Mouse (Mus musculus): ENCODE measurements around the gene Prmt7.

The Prmt7 gene

DNA sequence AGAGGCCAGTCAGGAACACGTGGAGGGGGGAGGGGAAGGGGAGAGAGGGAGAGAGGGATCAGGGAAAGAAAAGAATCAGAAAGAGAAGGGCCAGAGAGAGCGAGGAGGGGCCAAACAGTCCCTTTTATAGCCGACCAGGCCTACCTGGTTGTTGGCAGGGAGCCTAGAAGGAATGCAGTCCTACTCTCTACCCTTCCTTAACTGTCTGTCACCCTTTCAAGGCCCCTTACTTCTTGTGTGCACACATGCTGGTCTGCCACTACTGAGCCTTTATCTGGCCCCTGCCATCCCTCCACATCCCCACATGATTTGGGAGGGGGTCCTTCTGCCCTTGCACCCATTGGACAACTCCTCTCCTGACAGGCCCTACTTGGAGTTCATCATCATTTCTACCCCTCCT, 78.0 kb downstream of the Prmt7 start:
- no peak for DNase-seq (ENCODE audit: low read depth, low spot score)

DNA sequence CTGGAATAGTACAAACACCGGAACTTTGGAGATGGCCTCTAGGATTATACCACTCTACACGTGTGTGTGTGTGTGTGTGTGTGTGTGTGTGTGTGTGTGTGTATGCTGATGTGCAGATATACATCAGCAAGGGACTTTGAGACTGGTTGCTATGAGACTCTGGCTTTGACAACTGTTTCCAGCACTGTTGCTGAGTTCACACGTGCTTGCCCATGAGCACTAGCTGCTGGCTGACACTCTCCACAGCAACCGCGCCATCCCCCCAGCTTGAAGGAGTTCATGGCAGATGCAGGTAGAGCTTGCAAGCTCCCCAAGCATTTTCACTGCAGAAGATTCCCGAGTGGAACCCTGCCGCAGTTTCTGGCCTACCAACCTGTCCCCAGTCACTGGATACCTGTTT, 78.7 kb downstream of the Prmt7 start:
- DNase-seq (ENCODE audit: low read depth, low spot score) = no peak

DNA sequence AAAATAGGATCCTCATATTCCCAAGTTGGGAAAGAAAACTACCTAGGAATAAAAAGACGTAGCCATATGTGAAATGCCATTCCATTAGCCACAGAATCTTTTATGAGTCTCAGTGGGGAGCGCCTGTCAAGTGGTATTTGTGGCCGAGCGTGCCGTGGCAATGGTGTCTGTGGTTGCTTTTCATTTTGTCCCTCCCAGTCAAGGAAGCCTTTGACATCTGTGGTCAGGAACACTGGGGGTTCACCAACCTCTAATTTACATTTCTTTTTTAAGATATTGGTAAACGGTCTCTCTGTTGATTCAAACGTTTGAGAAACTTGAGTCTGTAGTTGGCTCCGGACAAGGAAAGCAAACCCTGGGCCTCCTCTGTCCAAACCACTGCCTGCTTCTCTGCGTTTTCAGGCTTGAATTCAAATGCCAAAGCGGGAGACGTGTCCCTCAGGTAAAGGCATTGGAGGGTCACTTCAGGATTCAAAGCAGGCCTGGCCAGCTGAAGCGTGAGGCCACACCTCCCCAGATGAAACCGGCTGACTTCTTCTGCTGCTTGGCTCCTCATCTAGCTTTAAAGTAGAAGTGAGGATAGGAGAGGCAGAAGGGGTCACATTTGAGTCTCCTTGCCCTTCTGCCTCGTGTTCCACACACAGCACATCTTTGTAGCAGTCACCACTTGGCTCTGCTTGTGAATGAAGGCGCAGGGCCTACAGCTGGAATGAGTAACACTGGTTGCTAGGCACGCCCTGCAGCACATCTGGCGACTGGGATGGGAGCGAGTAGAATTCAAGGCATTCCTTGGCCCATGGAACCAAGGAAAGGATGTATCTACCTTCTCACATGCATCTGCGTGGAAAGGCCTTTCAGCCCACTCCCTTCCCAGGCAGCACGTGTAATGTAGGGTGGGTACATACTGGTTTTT, 82.0 kb downstream of the Prmt7 start:
- no peak for DNase-seq (ENCODE audit: low read depth, low spot score)

DNA sequence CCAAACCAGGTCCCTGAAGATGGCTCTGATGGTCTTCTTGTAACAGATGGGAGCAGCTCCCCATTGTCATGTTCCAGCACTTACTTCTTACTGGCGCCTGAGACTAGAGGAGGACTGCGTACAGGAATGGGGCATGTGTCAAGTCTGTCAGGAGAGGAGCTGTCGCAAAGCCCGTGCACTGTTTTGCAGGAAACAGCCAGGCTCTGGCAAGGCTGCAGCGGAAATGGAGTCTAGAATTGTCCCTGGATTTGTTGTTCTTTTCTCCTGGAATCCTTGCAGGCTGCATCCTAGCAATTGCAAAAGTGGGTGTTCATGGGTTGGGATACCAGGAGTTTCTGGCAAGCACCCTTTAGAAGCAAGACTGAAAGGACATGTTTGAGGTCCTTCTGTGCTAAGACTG, 87.5 kb downstream of the Prmt7 start:
- DNase-seq (ENCODE audit: low read depth, low spot score) = no peak

DNA sequence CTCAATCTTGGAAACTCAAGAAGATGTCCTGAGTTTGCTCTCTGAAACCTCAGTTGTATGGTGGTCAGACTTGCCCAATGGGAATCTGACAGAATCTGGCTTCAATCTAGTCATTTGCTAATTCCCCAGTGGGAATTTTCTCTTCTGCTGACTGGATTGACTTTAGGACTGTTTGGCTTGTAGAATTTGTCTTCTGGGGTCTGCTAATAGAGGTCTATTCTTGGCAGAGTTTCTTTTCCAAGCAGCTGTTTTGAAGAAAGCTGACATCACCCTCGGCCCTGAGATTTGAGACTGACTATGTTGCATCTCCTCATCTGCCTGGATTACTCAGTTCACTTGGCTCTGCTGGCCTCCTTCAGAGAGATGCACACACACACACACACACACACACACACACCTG, 88.1 kb downstream of the Prmt7 start:
- DNase-seq (ENCODE audit: low read depth, low spot score) = no peak

DNA sequence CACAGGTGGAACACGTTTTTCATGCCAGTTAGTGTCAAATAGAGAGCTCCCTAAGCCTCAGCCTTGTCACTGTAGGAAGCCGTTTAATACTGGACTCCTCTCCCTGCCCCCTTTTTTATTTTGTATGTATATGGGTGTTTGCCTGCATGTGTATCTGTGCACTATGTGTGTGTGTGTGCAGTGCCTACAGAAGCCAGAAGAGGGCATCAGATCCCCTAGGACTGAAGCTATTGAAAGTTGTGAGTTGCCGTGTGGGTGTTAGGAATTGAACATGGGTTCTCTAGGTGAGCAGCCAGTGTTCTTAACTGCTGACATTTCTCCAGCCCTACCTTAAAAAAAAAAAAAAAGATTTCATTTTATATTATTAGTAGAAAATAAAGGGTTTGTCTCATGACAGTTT, 89.0 kb downstream of the Prmt7 start:
- no peak for DNase-seq (ENCODE audit: low read depth, low spot score)

DNA sequence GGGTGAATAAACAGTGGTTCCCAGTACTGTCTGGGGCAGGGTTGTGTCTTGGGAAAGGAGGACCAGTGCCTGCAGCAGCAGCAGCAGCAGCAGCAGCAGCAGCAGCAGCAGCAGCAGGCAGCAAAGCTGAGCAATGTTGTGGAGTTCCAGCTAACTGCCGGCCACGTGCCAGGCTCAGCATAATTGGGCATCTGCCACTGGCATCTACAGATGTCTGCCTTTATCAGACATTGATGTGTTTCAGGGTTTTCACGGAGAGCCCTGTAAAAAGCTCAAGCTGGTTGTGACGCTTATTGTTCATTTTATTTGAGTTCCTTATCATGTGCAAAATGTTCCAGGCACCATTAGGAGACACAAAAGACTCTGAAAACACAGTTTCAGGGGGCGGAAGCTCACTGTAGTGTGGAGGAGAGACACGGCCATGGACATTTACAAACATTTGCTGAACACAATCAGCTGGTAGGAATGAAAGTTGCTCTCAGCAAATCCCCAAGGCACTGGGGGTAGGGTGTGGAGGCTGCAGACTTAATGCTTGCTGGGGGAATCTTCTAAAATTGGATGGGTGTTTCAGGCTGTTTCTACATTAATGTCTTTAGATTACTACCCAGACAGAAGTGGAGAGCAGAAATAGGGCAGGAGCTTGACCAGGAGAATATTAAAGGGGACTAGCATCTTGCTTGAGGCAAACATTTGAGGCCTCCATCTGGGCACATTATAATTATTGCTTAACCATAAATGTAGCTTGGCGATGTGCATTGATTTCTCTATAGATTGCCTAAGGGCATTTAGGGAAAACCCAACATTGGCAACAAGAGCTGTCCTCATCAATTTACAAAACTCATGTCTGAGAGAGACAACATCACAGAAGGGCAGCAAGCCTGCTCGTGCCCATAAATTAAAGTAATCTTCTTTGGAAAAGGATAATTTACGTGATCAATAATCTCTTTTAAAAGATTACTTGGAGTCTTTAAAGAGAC, 90.3 kb downstream of the Prmt7 start:
- no peak for DNase-seq (ENCODE audit: low read depth, low spot score)
